Mouse (Mus musculus): ENCODE measurements around the gene Klhl28. TPM values are rescaled to one million over a fixed set of nuclear protein-coding genes. Genes with fewer than 3 reads are reported as not detected.
A peak's percentile ranks its signal among the peaks of the same experiment; 100 is the strongest.

Klhl28 gene
- total and polyA plus RNA-seq, 3 experiments: 0.92 to 42.1 (median 37.9) TPM

- Histone ChIP-seq H3K36me3 (replicated peaks) (peaks cover 30% of the 10 kb centered on the region), H3K27me3 (ENCODE audit: insufficient read depth, low read length) (no peaks in the 10 kb centered on the region), H3K9me3 (replicated peaks) (no peaks in the 10 kb centered on the region), H3K4me1 (ENCODE audit: insufficient read depth, low read depth, low read length) (peaks cover 60% of the 10 kb centered on the region), H3K4me3 (ENCODE audit: low read depth, low read length) (no peak overlapping the region; the same call in 1 of the 2 replicates)
- DNase-seq (ENCODE audit: low spot score) (no peak), ATAC-seq (ENCODE audit: extremely low read depth, insufficient number of reproducible peaks, low FRiP score, poor library complexity, severe bottlenecking) (no peak)
- TF ChIP-seq CTCF (IDR thresholded peaks at IDR 0.05; ENCODE audit: low read depth, low read length): no peak
- TF ChIP-seq TAL1 (conservative IDR thresholded peaks at IDR 0.05; ENCODE audit: low read depth, low read length): no peak
Measured at GRCm38 (mm10) chr12:64971399-64971798, 6.1 kb upstream of the Klhl28 start.

GRCm38 (mm10) chr12:64968067-64968466 lies 2.7 kb upstream of the Klhl28 start:
- Histone ChIP-seq H3K9me3 (replicated peaks) (no peaks in the 10 kb centered on the region), H3K4me1 (ENCODE audit: insufficient read depth, low read depth, low read length) (peaks cover 53% of the 10 kb centered on the region), H3K27me3 (ENCODE audit: insufficient read depth, low read length) (no peaks in the 10 kb centered on the region), H3K36me3 (replicated peaks) (peaks cover 24% of the 10 kb centered on the region), H3K4me3 (ENCODE audit: low read depth, low read length) (peak overlapping the region; percentile 91)
- ATAC-seq (ENCODE audit: extremely low read depth, insufficient number of reproducible peaks, low FRiP score, poor library complexity, severe bottlenecking) (no peak), DNase-seq (ENCODE audit: low spot score) (no peak)
- no peak for TF ChIP-seq GATA1 (IDR thresholded peaks at IDR 0.05; ENCODE audit: borderline replicate concordance, low read length)
- TF ChIP-seq TAL1 (conservative IDR thresholded peaks at IDR 0.05; ENCODE audit: low read depth, low read length): no peak
- TF ChIP-seq POLR2AphosphoS5 (IDR thresholded peaks at IDR 0.05; ENCODE audit: insufficient replicate concordance, low read depth, low read length): no peak
- TF ChIP-seq GATA2 (IDR thresholded peaks at IDR 0.05; ENCODE audit: borderline replicate concordance, low read depth, low read length): no peak
- no peak for TF ChIP-seq CTCF (IDR thresholded peaks at IDR 0.05; ENCODE audit: low read depth, low read length)

- no peak for DNase-seq (ENCODE audit: low spot score)
- peaks cover 51% of the 10 kb centered on the region for H3K4me1 ChIP-seq (ENCODE audit: insufficient read depth, low read depth, low read length)
- TF ChIP-seq POLR2AphosphoS5 (IDR thresholded peaks at IDR 0.05; ENCODE audit: insufficient replicate concordance, low read depth, low read length) (no peak), CTCF (IDR thresholded peaks at IDR 0.05; ENCODE audit: low read depth, low read length) (no peak), GATA1 (IDR thresholded peaks at IDR 0.05; ENCODE audit: borderline replicate concordance, low read length) (no peak), GATA2 (IDR thresholded peaks at IDR 0.05; ENCODE audit: borderline replicate concordance, low read depth, low read length) (no peak), TAL1 (conservative IDR thresholded peaks at IDR 0.05; ENCODE audit: low read depth, low read length) (no peak)
- H3K36me3 ChIP-seq (replicated peaks): peaks cover 24% of the 10 kb centered on the region
- no peaks in the 10 kb centered on the region for H3K27me3 ChIP-seq (ENCODE audit: insufficient read depth, low read length)
- no peak for ATAC-seq (ENCODE audit: extremely low read depth, insufficient number of reproducible peaks, low FRiP score, poor library complexity, severe bottlenecking)
- no peaks in the 10 kb centered on the region for H3K9me3 ChIP-seq (replicated peaks)
- H3K4me3 ChIP-seq (ENCODE audit: low read depth, low read length): peak overlapping the region; percentile 91
Measured at GRCm38 (mm10) chr12:64967470-64967869, 2.1 kb upstream of the Klhl28 start.

- no peak for ATAC-seq (ENCODE audit: extremely low read depth, insufficient number of reproducible peaks, low FRiP score, poor library complexity, severe bottlenecking)
- TF ChIP-seq TAL1 (conservative IDR thresholded peaks at IDR 0.05; ENCODE audit: low read depth, low read length): no peak
- TF ChIP-seq GATA1 (IDR thresholded peaks at IDR 0.05; ENCODE audit: borderline replicate concordance, low read length): no peak
- TF ChIP-seq CTCF (IDR thresholded peaks at IDR 0.05; ENCODE audit: low read depth, low read length): no peak
- TF ChIP-seq POLR2AphosphoS5 (IDR thresholded peaks at IDR 0.05; ENCODE audit: insufficient replicate concordance, low read depth, low read length): no peak
- no peak for TF ChIP-seq GATA2 (IDR thresholded peaks at IDR 0.05; ENCODE audit: borderline replicate concordance, low read depth, low read length)
- H3K4me1 ChIP-seq (ENCODE audit: insufficient read depth, low read depth, low read length): peaks cover 46% of the 10 kb centered on the region
Measured at GRCm38 (mm10) chr12:64966652-64967435, 1.5 kb upstream of the Klhl28 start.

GRCm38 (mm10) chr12:64966101-64966631 lies 832 bp upstream of the Klhl28 start:
- Histone ChIP-seq H3K27me3 (ENCODE audit: insufficient read depth, low read length) (no peaks in the 10 kb centered on the region), H3K4me3 (ENCODE audit: low read depth, low read length) (peak overlapping the region; percentile 91), H3K36me3 (replicated peaks) (peaks cover 16% of the 10 kb centered on the region), H3K4me1 (ENCODE audit: insufficient read depth, low read depth, low read length) (peaks cover 42% of the 10 kb centered on the region), H3K9me3 (replicated peaks) (no peaks in the 10 kb centered on the region)
- TF ChIP-seq TAL1 (conservative IDR thresholded peaks at IDR 0.05; ENCODE audit: low read depth, low read length) (no peak), POLR2AphosphoS5 (IDR thresholded peaks at IDR 0.05; ENCODE audit: insufficient replicate concordance, low read depth, low read length) (no peak), GATA1 (IDR thresholded peaks at IDR 0.05; ENCODE audit: borderline replicate concordance, low read length) (no peak), GATA2 (IDR thresholded peaks at IDR 0.05; ENCODE audit: borderline replicate concordance, low read depth, low read length) (no peak), CTCF (IDR thresholded peaks at IDR 0.05; ENCODE audit: low read depth, low read length) (no peak)
- ATAC-seq (ENCODE audit: extremely low read depth, insufficient number of reproducible peaks, low FRiP score, poor library complexity, severe bottlenecking) (no peak), DNase-seq (ENCODE audit: low spot score) (peak; percentile 45)

More at GRCm38 (mm10) chr12:64966652-64967435, 1.5 kb upstream of the Klhl28 start:
- Histone ChIP-seq H3K4me3 (ENCODE audit: low read depth, low read length) (peak overlapping the region; percentile 91), H3K9me3 (replicated peaks) (no peaks in the 10 kb centered on the region), H3K36me3 (replicated peaks) (peaks cover 20% of the 10 kb centered on the region), H3K27me3 (ENCODE audit: insufficient read depth, low read length) (no peaks in the 10 kb centered on the region)
- peak; percentile 25 for DNase-seq (ENCODE audit: low spot score)

- Histone ChIP-seq H3K4me1 (ENCODE audit: insufficient read depth, low read depth, low read length) (peaks cover 29% of the 10 kb centered on the region), H3K9me3 (replicated peaks) (no peaks in the 10 kb centered on the region), H3K4me3 (ENCODE audit: low read depth, low read length) (peak overlapping the region; percentile 91), H3K36me3 (replicated peaks) (peaks cover 7% of the 10 kb centered on the region), H3K27me3 (ENCODE audit: insufficient read depth, low read length) (no peaks in the 10 kb centered on the region)
- no peak for DNase-seq (ENCODE audit: low spot score)
- no peak for ATAC-seq (ENCODE audit: extremely low read depth, insufficient number of reproducible peaks, low FRiP score, poor library complexity, severe bottlenecking)
- TF ChIP-seq CTCF (IDR thresholded peaks at IDR 0.05; ENCODE audit: low read depth, low read length) (no peak), TAL1 (conservative IDR thresholded peaks at IDR 0.05; ENCODE audit: low read depth, low read length) (no peak), POLR2AphosphoS5 (IDR thresholded peaks at IDR 0.05; ENCODE audit: insufficient replicate concordance, low read depth, low read length) (no peak), GATA2 (IDR thresholded peaks at IDR 0.05; ENCODE audit: borderline replicate concordance, low read depth, low read length) (no peak)
Measured at GRCm38 (mm10) chr12:64964560-64964959, 774 bp downstream of the Klhl28 start.
